Mouse (Mus musculus) stomach, postnatal 0 days (tissue): ENCODE data around the gene Sptlc3. TPM values are rescaled to one million over a fixed set of nuclear protein-coding genes. Genes with fewer than 3 reads are reported as not detected.

ENCODE experiments used
- ATAC-seq: fragments of 200-750 bp; cut with Nextera tagmentation; 2 replicates; pipeline ENCODE4 v1.8.0; 2017; ENCODE audit not compliant: low FRiP score, low TSS enrichment
- DNase-seq: peaks from one replicate; pipeline ENCODE4 v3.0.0-alpha.2; 2016; ENCODE audit warnings: low spot score
- H3K27ac ChIP-seq: fragments of 300-500 bp; sonication (generic); replicated peaks from 2 replicates; pipeline ENCODE4 v1.5.1; 2014; ENCODE audit warnings: mild to moderate bottlenecking, control low read depth
- H3K27me3 ChIP-seq: fragments of 300-500 bp; sonication (generic); 2 replicates; pipeline ENCODE4 v1.6.1; 2014; ENCODE audit warnings: low read length; ENCODE audit not compliant: control insufficient read depth, insufficient read depth
- H3K36me3 ChIP-seq: fragments of 300-500 bp; sonication (generic); 2 replicates; pipeline ENCODE4 v1.6.1; 2014; ENCODE audit warnings: low read length, mixed read lengths; ENCODE audit not compliant: control insufficient read depth, insufficient read depth
- H3K4me1 ChIP-seq: fragments of 300-500 bp; sonication (generic); replicated peaks from 2 replicates; pipeline ENCODE4 v1.6.1; 2014; ENCODE audit warnings: antibody characterized with exemption; ENCODE audit not compliant: control insufficient read depth, insufficient read depth
- H3K4me2 ChIP-seq: fragments of 300-500 bp; sonication (generic); replicated peaks from 2 replicates; pipeline ENCODE4 v1.6.1; 2014; ENCODE audit warnings: low read depth, mild to moderate bottlenecking, control low read depth, moderate library complexity
- H3K4me3 ChIP-seq: fragments of 300-500 bp; sonication (generic); 2 replicates; pipeline ENCODE4 v1.5.1; 2014; ENCODE audit warnings: low read depth, low read length, control low read depth
- H3K9ac ChIP-seq: fragments of 300-500 bp; sonication (generic); 2 replicates; pipeline ENCODE4 v1.6.1; 2014; ENCODE audit warnings: mild to moderate bottlenecking, low read length, control low read depth, mixed read lengths
- H3K9me3 ChIP-seq: fragments of 300-500 bp; sonication (generic); 2 replicates; pipeline ENCODE4 v1.6.1; 2016; ENCODE audit warnings: low read length; ENCODE audit not compliant: control insufficient read depth
- CTCF ChIP-seq: IDR thresholded peaks from 2 replicates; pipeline ENCODE4 v1.5.1; 2016; ENCODE audit warnings: antibody characterized with exemption, low read depth, mild to moderate bottlenecking, moderate library complexity
- EP300 ChIP-seq: optimal IDR thresholded peaks from 2 replicates; pipeline ENCODE3; 2016; ENCODE audit warnings: antibody characterized with exemption
- WGBS: fragments of 180-500 bp; shearing (Covaris S2); extraction: QIAGEN DNeasy Blood & Tissue Kit; methylation state at CpG from one replicate; pipeline ENCODE4 v1.1.7; 2014; 5-methylcytosine and 5-hydroxymethylcytosine counted together
- polyA plus RNA-seq: library from polyadenylated mRNA; unstranded; fragments of >200 nt; fragmentation: Nextera tagmentation; extraction: Ambion mirVana; gene quantifications from 2 replicates; pipeline ENCODE4 v1.2.1, GENCODE M21; 2015

Sptlc3 gene
- polyA plus RNA-seq, 1 experiment from 2014 or later: 15.9 TPM

GRCm38 (mm10) chr2:139678275-139679140 is 184.8 kb downstream of the Sptlc3 start:
- ATAC-seq: peak; percentile 83
- no peaks in the 10 kb centered on the region for H3K27me3 ChIP-seq
- peak overlapping the region; percentile 82 for H3K4me3 ChIP-seq
- TF ChIP-seq CTCF (peak; percentile 54), EP300 (no peak)
- peak overlapping the region; percentile 71 for H3K9ac ChIP-seq
- H3K36me3 ChIP-seq: no peaks in the 10 kb centered on the region
- H3K9me3 ChIP-seq: no peaks in the 10 kb centered on the region
- 1% methylated on average over 65 of the region's 84 CpGs for WGBS
- H3K4me2 ChIP-seq: peak overlapping the region; percentile 99
- peak; percentile 53 for DNase-seq
- H3K4me1 ChIP-seq: no peaks in the 10 kb centered on the region
- peak overlapping the region; percentile 70 for H3K27ac ChIP-seq

- H3K4me2 ChIP-seq: no peak overlapping the region
- no peak for ATAC-seq
- H3K9me3 ChIP-seq: no peaks in the 10 kb centered on the region
- DNase-seq: no peak
- H3K9ac ChIP-seq: no peak overlapping the region
- no peaks in the 10 kb centered on the region for H3K36me3 ChIP-seq
- no peaks in the 10 kb centered on the region for H3K4me1 ChIP-seq
- 68% methylated on average over 3 of the region's 3 CpGs for WGBS
- no peak overlapping the region for H3K27ac ChIP-seq
- H3K4me3 ChIP-seq: no peak overlapping the region
- TF ChIP-seq EP300 (no peak), CTCF (no peak)
- H3K27me3 ChIP-seq: no peaks in the 10 kb centered on the region
Measured at GRCm38 (mm10) chr2:139682540-139682939, 188.8 kb downstream of the Sptlc3 start.

Other genes with a start within 250 kb of the Sptlc3 start
- 1.9 and 2.6 TPM in 2 replicates for gene Ism1, start 184.3 kb downstream of the Sptlc3 start, polyA plus RNA-seq